In the genomic region with DNA sequence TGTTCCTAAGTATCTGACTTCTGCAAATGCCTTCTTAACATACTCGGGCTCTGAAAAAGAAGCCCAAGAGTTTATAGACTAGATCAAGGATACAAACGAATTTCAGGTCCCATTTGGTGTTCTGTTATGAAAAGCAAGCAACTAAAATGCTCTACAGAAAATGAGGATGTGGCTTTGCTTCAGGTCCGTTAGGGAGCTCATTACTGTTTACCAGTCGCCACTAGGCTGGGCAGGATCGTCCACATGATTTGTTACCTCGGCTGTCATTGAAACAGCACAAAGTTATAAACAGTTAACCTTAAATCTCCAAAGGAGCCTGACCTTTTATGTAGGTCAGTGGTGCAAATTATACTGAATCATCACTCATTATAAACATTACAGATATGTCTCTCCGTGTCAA, we compare ENCODE assay signal across 18 mouse cellular contexts. TPM values are rescaled to one million over a fixed set of nuclear protein-coding genes. Genes with fewer than 3 reads are reported as not detected.
"Had no signal": no experiment of that assay in that cellular context is flagged by ENCODE, and none has a peak within 500 bp of the region (broad histone marks: within the 10 kb centered on the region; RNA-seq: fewer than 3 reads in every experiment).

No protein-coding gene starts in this region.

- DNase-seq: retina, postnatal 1 day; right cerebral cortex, adult 18-20 months; right cerebral cortex, postnatal 14 days; right cerebral cortex, postnatal 25 days; right cerebral cortex, postnatal 4 days; spleen, adult 18-20 months; thymus, adult 18-20 months; thymus, adult 2 months; thymus, postnatal 14 days; thymus, postnatal 25 days; thymus, postnatal 36 days; thymus, postnatal 4 days had no signal

- H3K4me1 ChIP-seq: neural tube, embryonic 15.5 days; stomach, embryonic 15.5 days had no signal

- H3K4me2 ChIP-seq: neural tube, embryonic 13.5 days; neural tube, embryonic 15.5 days; stomach, embryonic 15.5 days had no signal

- H3K36me3 ChIP-seq: neural tube, embryonic 13.5 days; neural tube, embryonic 15.5 days; stomach, embryonic 15.5 days had no signal

- H3K9me3 ChIP-seq: neural tube, embryonic 13.5 days; neural tube, embryonic 15.5 days; stomach, embryonic 15.5 days had no signal

- H3K4me3 ChIP-seq: neural tube, embryonic 13.5 days; neural tube, embryonic 15.5 days; stomach, embryonic 15.5 days had no signal

- H3K27me3 ChIP-seq: neural tube, embryonic 13.5 days; neural tube, embryonic 15.5 days; stomach, embryonic 15.5 days had no signal

- H3K9ac ChIP-seq: neural tube, embryonic 13.5 days; neural tube, embryonic 15.5 days; stomach, embryonic 15.5 days had no signal

- H3K27ac ChIP-seq: neural tube, embryonic 13.5 days; neural tube, embryonic 15.5 days; stomach, embryonic 15.5 days; stomach, postnatal 0 days had no signal

RNA-seq across cellular contexts. Expression of a gene that starts 29.2 kb away (rescaled TPM):
- total RNA-seq: neutrophil, adult 5-6 weeks had no signal
- polyA plus RNA-seq: small intestine, adult 2 months had no signal
